Mouse (Mus musculus) limb, embryonic 14.5 days (tissue): Measurements from ENCODE around the gene Aaed1. TPM values are rescaled to one million over a fixed set of nuclear protein-coding genes. Genes with fewer than 3 reads are reported as not detected.

Source experiments
- ATAC-seq: fragments of 200-750 bp; cut with Nextera tagmentation; 2 replicates; pipeline ENCODE4 v1.8.0; 2017; ENCODE audit warnings: low read depth, moderate number of reproducible peaks, moderate TSS enrichment; ENCODE audit not compliant: low FRiP score
- DNase-seq: peaks from one replicate; pipeline ENCODE4 v3.0.0-alpha.2; 2015; ENCODE audit warnings: low spot score
- H3K27ac ChIP-seq: fragments of 300-500 bp; sonication (generic); replicated peaks from 2 replicates; pipeline ENCODE4 v1.5.1; 2014; ENCODE audit warnings: low read depth, mild to moderate bottlenecking, low read length, moderate library complexity, mixed read lengths
- H3K27me3 ChIP-seq: fragments of 300-500 bp; sonication (generic); 2 replicates; pipeline ENCODE4 v1.6.1; 2014; ENCODE audit warnings: low read length, mixed read lengths; ENCODE audit not compliant: control insufficient read depth, insufficient read depth
- H3K36me3 ChIP-seq: fragments of 300-500 bp; sonication (generic); 2 replicates; pipeline ENCODE4 v1.6.1; 2014; ENCODE audit warnings: mild to moderate bottlenecking, low read length, moderate library complexity, mixed read lengths; ENCODE audit not compliant: control insufficient read depth, insufficient read depth
- H3K4me1 ChIP-seq: fragments of 300-500 bp; sonication (generic); 2 replicates; pipeline ENCODE4 v1.6.1; 2014; ENCODE audit warnings: antibody characterized with exemption, low read length, mixed read lengths; ENCODE audit not compliant: control insufficient read depth, insufficient read depth
- H3K4me2 ChIP-seq: fragments of 300-500 bp; sonication (generic); replicated peaks from 2 replicates; pipeline ENCODE4 v1.6.1; 2014; ENCODE audit warnings: low read depth, mild to moderate bottlenecking, low read length, moderate library complexity; ENCODE audit not compliant: severe bottlenecking
- H3K4me3 ChIP-seq: fragments of 300-500 bp; sonication (generic); replicated peaks from 2 replicates; pipeline ENCODE4 v1.5.1; 2014; ENCODE audit warnings: low read length
- H3K9ac ChIP-seq: fragments of 300-500 bp; sonication (generic); 2 replicates; pipeline ENCODE4 v1.6.1; 2014; ENCODE audit warnings: mild to moderate bottlenecking, low read depth, low read length, moderate library complexity; ENCODE audit not compliant: severe bottlenecking
- H3K9me3 ChIP-seq: fragments of 300-500 bp; sonication (generic); 2 replicates; pipeline ENCODE4 v1.6.1; 2016; ENCODE audit warnings: low read length; ENCODE audit not compliant: control insufficient read depth
- POLR2A ChIP-seq: fragments of 200-500 bp; IDR thresholded peaks from 2 replicates; pipeline ENCODE4 v1.8.0; 2012; ENCODE audit warnings: inconsistent platforms, mild to moderate bottlenecking, moderate library complexity, borderline replicate concordance; ENCODE audit not compliant: insufficient read depth, insufficient read length; ENCODE audit errors: extremely low read depth
- WGBS: fragments of 180-500 bp; shearing (Covaris S2); extraction: QIAGEN DNeasy Blood & Tissue Kit; methylation state at CpG from one replicate; pipeline ENCODE4 v1.1.7; 2014; 5-methylcytosine and 5-hydroxymethylcytosine counted together
- polyA plus RNA-seq, 2 experiments: library from polyadenylated mRNA; depleted of rRNA in 1 of 2; stranded (reverse) in 1 of 2; unstranded in 1 of 2; fragments of >200 nt; fragmentation: Nextera tagmentation in 1 of 2; extraction: Ambion mirVana in 1 of 2; gene quantifications; 2 replicates each; pipeline versions ENCODE4 v1.2.1 to v1.2.3; 2012 to 2014

Gene Aaed1
- polyA plus RNA-seq, 2 experiments, result 19.8 to 31.9 TPM

DNA sequence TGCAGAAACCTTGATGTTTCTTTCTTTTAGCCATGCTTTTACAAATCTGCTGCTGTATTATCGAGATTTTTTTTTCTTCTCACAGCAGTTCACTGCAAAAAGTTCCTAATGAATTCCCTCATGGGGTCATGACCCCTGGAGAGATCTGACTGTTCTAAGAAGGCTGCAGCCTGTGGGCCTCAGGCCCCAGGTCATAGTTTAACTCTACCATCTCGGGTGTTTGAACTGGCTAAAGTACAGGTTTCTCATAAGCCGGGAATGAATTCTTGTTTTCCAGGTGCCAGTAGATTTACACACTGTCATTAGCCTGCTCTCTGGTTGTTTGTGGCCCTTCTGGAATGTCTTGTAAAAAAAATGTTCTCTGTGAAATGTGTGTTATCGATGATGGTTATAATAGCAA lies 25.7 kb downstream of the Aaed1 start:
- 13% methylated on average over 4 of the region's 4 CpGs for WGBS
- no peak overlapping the region for H3K27ac ChIP-seq
- ATAC-seq, result no peak
- TF ChIP-seq POLR2A, result no peak
- DNase-seq, result no peak
- H3K27me3 ChIP-seq, result no peaks in the 10 kb centered on the region
- H3K36me3 ChIP-seq, result 0 out of 2 replicates have a peak, but pooled peaks cover 3% of the 10 kb centered on the region
- no peaks in the 10 kb centered on the region for H3K4me1 ChIP-seq
- H3K9me3 ChIP-seq, result 0 out of 2 replicates have a peak, but pooled peaks cover 3% of the 10 kb centered on the region
- no peak overlapping the region for H3K9ac ChIP-seq
- H3K4me2 ChIP-seq, result no peak overlapping the region
- no peak overlapping the region for H3K4me3 ChIP-seq

DNA sequence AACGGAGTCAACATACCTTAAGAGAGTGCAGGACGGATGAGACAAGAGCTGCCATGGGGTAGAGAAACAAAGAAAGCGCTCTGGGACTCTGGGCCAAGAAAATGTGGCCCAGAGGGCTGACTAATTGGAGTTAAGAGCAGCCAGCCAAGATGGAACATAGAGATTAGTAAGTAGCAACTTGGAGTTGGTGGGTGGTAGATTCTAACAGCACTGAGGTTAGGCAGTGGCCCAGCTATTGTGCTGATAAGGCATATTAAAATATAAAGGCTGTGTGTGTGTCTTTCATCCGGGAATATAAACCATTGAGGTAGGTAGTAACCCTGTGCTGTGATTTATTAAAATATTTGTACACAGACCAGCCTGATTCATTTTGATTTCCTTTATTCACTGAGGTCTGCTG lies 26.2 kb downstream of the Aaed1 start:
- Histone ChIP-seq H3K4me2 (no peak overlapping the region), H3K4me1 (no peaks in the 10 kb centered on the region), H3K9ac (no peak overlapping the region), H3K4me3 (no peak overlapping the region), H3K27me3 (no peaks in the 10 kb centered on the region), H3K27ac (no peak overlapping the region), H3K9me3 (0 out of 2 replicates have a peak, but pooled peaks cover 3% of the 10 kb centered on the region), H3K36me3 (0 out of 2 replicates have a peak, but pooled peaks cover under 1% of the 10 kb centered on the region)
- DNase-seq (no peak), ATAC-seq (no peak)
- no peak for TF ChIP-seq POLR2A
- WGBS, result 57% methylated on average over 4 of the region's 4 CpGs

DNA sequence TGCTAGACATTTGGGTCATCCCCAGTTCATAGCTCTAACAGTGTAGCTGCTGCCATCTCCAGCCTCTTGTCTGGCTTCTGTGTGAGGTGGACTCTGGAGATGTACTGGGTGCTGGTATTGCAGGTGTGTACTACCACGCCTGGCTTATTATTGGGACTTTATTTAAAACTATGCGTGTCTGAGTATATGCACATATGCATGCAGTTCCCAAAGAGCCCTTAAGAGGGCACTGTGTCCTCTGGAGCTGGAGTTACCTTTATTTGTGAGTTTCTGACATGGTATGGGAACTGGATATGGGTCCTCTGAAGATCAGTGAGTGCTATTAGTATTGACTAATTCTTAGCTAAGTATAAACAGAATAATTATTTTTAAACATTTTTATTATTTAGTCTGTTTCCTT lies 27.8 kb downstream of the Aaed1 start:
- TF ChIP-seq POLR2A, result no peak
- Histone ChIP-seq H3K9me3 (0 out of 2 replicates have a peak, but pooled peaks cover 3% of the 10 kb centered on the region), H3K4me2 (no peak overlapping the region), H3K9ac (no peak overlapping the region), H3K27me3 (no peaks in the 10 kb centered on the region), H3K27ac (no peak overlapping the region), H3K4me1 (no peaks in the 10 kb centered on the region), H3K4me3 (no peak overlapping the region), H3K36me3 (no peaks in the 10 kb centered on the region)
- 95% methylated on average over 2 of the region's 2 CpGs for WGBS
- DNase-seq (no peak), ATAC-seq (no peak)

DNA sequence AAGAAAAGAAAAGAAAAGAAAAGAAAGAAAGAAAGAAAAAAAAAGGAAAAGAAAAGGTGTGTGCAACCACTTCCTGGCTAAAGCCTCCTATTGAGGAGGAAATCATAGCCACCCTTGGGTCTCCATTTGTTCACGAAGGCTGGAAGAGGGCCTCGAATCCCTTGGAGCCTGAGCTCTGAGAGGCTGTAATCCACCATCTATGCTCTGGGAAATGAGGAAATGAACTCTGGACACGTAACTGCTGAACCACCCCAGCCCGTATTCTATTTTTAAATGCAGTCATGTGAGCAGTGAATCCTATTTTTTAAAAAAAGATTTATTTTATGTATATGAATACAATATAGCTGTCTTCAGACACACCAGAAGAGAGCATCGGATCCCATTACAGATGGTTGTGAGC lies 31.6 kb downstream of the Aaed1 start:
- no peaks in the 10 kb centered on the region for H3K27me3 ChIP-seq
- no peaks in the 10 kb centered on the region for H3K36me3 ChIP-seq
- no peak overlapping the region for H3K4me2 ChIP-seq
- TF ChIP-seq POLR2A, result no peak
- no peak overlapping the region for H3K27ac ChIP-seq
- ATAC-seq (no peak), DNase-seq (no peak)
- no peak overlapping the region for H3K4me3 ChIP-seq
- WGBS, result 83% methylated on average over 5 of the region's 5 CpGs
- no peak overlapping the region for H3K9ac ChIP-seq
- H3K9me3 ChIP-seq, result 0 out of 2 replicates have a peak, but pooled peaks cover 3% of the 10 kb centered on the region
- no peaks in the 10 kb centered on the region for H3K4me1 ChIP-seq

DNA sequence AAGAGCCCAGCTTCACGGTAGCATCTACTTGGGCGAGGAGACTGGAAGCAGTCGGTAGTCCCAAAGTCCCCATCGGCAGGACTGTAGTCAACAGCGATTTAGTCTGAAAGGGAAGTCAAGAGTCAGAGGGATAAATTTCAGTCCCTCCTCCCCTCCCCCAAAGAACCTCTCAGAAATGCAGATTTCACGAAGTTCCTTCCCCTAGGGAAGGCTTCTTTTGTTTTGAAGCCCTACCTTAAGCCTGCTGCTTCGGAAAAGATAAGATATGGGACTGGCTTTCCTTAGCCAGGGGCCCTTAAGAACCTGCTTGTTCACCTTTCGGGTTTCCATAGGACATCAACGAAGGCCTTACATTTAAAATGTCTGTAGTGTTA lies 36.8 kb downstream of the Aaed1 start:
- H3K27ac ChIP-seq, result no peak overlapping the region
- no peak for ATAC-seq
- no peak for TF ChIP-seq POLR2A

More for the DNA sequence above, 36.8 kb downstream of the Aaed1 start:
- WGBS, result 20% methylated on average over 9 of the region's 9 CpGs
- Histone ChIP-seq H3K9ac (peak overlapping the region; percentile 71; the same call in 1 of the 2 replicates), H3K9me3 (no peaks in the 10 kb centered on the region), H3K4me3 (peak overlapping the region; percentile 85), H3K4me2 (peak overlapping the region; percentile 100), H3K4me1 (no peaks in the 10 kb centered on the region), H3K27me3 (no peaks in the 10 kb centered on the region), H3K36me3 (no peaks in the 10 kb centered on the region)
- no peak for DNase-seq
